Mouse (Mus musculus): ENCODE data around the gene Mbtps1.

Mbtps1 gene

DNA sequence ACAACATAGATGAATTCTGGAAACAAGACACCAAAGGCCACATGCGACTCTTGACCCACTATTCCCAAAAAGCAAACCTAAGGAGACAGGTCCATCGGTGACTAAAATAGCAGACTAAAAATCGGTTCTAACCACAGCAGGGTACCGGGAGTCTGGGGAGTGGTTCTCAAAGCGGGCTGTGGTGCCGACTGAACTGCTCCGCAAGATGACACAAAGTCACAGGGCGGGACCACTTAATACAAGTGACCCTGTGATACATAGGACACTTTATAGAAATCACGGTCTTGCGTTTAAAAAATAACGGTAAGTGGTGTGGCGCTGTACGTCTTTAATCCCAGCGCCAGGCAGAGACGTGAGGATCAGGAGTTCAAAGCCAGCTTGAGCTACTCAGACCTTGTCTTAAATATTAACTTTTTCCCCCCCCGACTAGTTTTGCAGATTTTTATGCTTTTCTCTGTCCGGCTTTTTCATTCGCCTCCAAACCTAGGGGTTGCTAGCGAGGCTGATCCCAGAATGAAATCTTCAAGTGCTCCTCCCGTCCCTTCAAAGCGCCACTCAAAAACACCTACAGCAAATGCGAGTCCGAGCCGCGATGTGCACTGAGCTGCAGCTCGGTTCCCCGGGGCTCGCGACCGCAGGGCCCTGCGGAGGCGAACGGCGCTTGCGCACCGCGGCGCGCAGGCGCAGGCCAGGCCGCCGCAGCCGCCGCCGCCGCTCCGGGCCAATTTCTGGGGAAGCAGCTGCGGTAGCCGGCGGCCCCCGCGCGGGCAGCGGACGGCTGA lies 523 bp downstream of the Mbtps1 start:
- peak; percentile 94 for DNase-seq (ENCODE audit: low spot score)

DNA sequence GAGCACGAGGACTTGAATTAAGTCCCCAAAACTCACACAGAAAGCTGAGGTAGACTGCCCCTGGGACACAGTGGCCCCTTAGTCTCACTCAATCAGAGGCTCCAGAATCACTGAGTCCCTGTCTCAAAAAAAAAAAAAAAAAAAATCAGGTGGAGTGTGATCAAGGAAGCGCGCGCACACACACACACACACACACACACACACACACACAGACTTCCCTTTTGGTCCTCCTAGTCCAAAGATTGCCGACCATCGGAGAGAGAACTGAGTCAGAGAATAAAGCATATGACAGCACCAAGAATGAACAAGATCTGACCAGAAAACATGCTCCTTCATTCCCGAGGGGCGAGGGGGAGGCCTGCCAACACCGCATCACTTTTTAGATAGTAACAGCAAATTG lies 1.4 kb downstream of the Mbtps1 start:
- DNase-seq (ENCODE audit: low spot score) = peak; percentile 40

DNA sequence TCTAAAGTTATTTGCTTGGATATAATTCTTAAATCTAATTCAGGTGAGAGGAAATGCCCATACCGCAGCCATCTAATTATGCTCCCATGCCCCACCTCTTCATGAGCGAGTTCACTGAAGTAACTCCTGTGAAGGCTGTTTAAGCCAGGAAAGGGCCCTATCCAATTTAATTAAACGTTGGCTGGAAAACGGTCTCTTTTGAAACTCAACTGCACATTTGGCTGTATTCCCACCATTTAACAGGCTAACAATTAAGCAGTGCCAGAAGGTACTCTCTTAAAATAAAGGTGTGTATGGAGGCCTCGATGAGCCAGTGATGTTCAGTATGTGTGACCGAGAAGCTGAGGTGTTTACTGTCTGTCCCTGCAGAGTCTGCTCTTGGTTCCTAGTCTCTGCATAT lies 2.7 kb downstream of the Mbtps1 start:
- peak; percentile 74 for DNase-seq (ENCODE audit: low spot score)

DNA sequence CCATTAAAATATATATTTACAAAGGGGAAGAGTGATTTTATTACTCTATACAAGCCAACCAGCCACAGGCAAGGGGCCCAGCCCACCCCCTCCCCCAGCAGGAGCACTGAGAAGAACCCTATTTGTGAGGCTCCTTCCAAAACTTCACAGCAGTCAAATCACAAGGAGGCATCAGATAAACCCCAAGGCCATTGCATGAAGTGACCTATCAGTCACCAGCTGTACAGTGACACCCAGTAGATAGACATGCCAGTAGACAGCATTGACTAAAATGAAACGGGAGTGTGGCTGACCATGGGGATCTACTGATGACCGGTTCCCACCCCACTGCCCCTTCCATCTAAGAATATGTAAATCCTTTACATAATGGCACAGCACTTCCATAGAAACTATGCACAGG lies 5.6 kb downstream of the Mbtps1 start:
- DNase-seq (ENCODE audit: low spot score) = no peak

DNA sequence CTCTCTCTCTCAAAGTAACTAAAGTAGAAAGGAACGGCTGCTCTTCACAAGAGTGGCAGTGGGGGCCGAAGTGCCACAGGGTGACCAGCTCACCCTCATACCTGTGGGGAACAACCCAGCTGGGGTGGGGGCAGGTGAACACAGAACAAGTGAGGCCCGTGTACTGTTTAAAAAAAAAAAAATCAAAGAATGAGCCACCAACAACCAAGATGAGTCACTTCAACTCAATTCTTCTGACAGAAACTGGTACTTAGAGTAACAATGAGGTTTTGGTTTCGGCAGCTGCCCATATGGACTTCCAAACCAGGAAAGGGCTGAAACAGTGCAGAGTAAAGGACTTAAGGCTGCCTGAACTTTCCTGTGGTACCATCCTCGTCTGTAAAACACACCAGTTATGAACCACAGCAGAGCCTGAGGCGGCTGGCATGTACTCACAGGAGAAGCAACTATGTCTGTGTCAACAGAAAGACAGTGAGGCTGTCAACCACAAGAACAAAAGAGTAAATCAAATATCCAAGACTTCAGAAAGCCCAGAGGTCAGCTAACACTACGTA lies 9.9 kb downstream of the Mbtps1 start:
- DNase-seq (ENCODE audit: low spot score) = no peak

DNA sequence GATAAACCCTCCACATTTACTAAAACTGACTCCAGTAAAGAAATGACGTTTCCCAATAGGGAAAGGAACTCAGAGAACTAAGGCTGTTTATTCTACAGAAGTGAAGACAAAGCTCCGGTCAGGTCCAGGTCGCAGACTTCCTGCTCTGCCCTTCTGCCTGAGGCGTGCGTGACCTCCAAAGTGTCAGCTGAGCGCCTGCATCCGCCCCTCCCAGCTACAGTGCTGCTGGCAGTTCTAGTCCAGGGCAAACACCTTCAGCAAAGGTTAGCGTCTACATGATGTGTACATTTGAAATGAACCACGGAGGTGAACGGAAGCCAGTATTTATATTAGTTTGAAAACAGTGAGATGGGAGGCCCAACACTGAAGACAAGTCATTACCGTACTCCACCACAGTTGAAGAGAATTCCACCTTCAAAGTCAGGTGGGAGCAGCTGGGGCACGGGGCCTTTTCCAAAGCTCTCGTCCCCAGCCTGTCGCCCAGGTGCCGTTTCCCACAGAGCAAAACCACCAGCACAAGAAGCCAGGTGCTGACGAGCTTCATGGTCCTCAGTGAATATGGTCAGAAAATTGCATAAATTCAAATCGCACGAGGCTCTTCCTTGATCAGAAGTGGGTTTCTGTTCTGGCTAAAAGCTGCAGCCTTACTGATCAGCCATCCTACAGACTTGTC lies 11.4 kb downstream of the Mbtps1 start:
- DNase-seq (ENCODE audit: low spot score) = no peak

DNA sequence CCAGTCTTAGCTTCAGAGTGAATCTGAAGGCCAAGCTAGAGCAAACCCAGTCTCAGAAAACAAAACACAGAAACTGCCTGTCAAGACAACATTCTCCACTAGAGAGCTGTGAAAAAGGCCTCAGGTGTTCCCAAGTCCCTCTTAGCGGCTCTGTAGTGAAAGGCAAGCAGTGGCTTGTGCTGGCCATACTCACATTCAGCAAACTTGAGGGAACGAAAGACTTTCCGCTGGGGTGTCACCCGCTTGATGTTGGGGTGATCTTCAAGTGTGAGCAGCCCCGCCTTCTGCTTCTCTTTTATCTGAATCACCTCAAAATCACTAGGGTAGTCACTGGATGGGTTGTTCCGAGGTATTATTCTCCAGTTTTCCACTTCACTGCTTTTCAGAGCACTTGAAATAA lies 12.7 kb downstream of the Mbtps1 start:
- DNase-seq (ENCODE audit: low spot score) = no peak

DNA sequence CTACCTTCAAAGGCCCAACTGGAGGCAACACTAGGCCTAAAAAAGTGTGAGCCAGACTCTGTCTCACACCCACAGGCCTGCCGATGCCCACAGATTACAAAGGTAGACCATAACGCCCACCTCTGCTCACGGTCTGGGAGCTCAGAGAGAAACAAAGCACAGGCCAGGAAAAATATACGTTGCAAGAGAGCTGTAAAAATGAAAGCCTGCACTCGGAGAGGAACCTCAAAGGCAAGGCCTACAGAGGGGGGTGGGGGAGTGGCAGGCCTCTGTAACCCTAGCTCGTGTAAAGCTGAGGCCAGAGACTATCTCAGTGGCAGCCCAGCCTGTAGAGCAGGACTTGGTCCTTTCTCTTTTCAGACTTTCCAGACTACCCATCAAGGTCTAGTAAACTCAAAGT lies 13.4 kb downstream of the Mbtps1 start:
- no peak for DNase-seq (ENCODE audit: low spot score)

DNA sequence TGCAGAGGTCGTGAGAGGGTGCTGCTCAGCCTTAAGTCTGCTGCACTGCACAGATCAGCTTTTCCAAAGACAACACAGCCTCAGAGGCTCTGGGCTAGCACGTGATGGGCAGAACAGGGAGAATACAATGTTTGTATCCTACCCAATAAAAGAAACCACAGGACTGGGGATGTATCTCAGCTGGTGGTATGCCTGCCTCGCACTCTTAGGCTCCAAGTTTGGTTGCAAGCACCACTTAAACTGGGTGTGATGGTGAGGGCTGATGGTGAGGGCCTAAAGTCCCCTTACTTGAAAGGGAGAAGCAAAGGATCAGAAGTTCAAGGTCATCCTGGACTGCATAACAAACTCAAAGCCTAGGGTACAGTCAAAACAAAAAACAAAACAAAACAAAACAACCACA lies 13.9 kb downstream of the Mbtps1 start:
- DNase-seq (ENCODE audit: low spot score) = no peak

DNA sequence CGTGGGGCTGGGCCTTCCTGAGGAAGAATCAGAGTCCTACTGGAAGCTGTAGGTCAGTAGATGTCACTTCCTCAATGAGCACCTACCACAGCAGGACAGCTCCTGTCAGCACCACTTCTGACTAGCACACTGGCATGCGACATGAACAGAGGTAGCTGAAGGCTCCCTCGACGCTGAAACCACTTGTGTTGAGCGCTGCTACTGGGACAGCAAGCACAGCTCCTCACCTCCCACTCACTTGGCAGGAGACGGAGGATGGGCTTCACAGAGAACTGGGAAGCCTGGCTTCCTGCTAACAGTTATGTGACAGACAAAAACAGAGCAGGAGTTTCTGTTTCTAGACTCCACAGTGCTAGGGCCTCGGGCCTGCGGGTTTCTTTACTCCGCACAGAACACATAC lies 26.6 kb downstream of the Mbtps1 start:
- DNase-seq (ENCODE audit: low spot score) = no peak

DNA sequence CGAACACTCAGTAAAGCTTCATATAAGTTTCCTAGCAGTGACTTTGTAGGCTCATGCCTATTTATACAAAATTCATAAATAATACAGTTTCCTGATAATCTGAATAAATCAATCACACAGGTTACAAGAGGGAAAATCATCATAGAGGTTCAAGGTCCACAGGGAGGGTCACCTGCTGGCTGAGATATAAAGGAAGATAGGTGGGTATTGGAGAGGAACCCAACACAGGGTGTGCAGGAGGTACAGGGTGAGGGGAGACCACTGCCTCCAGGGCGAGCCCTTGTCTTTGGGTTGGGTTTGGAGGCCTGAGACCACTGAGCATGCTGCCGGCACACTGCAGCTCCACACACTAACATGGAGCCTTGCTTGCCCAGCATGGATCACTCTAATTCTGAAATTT lies 27.1 kb downstream of the Mbtps1 start:
- no peak for DNase-seq (ENCODE audit: low spot score)

DNA sequence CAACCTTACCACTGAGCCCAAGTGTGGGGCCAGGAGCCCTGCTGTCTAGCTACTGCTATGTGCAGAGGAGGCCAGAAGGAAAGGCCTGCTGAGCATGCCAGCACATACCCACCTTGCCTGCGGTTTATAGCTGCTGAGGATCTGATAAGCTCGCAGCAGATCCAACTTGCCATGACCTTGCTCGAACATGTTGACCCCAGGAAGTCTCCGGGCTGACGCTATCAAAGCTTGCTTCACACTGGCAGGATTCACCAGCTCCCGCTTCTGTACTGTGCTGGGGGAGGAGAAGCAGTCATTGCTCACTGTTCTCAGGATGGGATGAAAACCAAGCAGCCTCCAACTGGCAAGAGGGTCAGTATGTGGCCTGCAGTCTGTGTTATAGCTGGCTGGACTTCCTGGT lies 27.6 kb downstream of the Mbtps1 start:
- no peak for DNase-seq (ENCODE audit: low spot score)

DNA sequence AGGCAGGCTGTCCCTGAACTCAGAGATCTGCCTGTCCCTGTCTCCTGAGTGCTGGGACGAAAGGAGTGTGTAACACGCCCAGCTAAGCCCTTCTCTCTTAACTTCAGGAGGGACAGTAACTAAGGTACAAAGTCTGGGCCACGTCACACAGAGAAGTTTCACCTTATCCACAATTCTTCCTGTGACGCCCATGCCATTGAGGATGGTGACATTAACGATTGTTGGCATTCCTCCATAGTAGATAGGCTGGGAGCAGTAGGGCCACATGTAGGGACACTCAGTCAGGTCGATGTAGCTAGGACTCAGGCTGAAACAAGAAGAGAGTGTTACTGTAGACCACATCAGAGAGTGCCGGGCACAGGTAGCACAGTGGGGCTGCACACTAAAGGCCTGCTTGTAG lies 29.8 kb downstream of the Mbtps1 start:
- no peak for DNase-seq (ENCODE audit: low spot score)

DNA sequence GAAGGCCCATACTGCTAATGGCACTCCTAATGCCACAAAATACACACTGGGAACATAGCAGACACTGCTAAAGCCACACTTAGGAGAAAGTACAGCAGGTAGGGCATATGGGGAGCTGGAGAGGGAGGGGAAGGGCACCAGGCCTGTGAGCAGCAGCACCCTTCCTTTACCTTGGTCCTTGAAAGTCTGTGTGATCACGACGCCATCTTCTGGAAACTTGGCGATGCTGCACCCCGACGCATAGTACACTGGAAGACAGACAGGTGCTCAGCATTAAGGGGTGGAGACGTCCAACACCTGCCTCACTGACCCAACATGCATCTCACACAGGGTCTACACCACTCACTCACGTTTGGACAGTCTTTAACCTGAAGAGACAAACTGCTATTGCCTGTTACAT lies 38.4 kb downstream of the Mbtps1 start:
- peak; percentile 43 for DNase-seq (ENCODE audit: low spot score)

DNA sequence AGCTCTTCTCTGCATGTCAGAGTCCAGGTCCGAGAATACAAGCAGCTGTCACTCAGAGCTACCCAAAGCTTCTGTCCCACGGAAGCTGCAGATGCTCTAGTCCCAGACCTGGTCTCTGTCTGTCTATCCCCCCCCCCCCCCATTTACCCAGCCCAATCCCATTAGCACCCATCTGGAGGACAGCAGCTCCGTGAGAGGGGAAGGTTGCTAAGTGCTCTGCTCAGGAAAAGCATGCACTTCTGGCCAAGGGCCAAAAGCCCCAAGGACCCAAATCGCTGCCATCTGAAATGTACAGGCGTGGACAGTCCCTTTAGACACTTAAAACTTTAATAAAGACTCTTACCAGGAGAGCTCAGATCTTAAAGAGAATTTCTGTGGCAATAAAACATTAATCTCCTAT lies 41.9 kb downstream of the Mbtps1 start:
- DNase-seq (ENCODE audit: low spot score) = peak; percentile 84

DNA sequence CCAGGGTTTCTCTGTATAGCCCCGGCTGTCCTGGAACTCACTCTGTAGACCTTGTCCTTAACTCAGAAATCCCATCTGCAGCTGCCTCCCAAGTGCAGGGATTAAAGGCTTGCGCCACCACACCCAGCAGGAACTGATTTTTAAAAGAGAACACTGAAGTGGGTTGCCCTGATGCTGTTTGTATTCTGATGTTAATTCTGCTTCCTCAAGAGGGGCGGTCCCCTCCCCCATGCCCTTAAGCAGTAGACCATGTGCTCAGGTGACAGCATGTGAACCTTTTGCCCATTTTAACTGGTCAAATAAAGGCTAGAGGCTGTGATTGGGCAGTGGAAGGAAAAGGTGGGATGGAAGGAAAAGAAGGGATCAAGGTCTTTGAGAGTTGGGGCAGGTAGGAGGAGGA lies 42.8 kb downstream of the Mbtps1 start:
- no peak for DNase-seq (ENCODE audit: low spot score)

DNA sequence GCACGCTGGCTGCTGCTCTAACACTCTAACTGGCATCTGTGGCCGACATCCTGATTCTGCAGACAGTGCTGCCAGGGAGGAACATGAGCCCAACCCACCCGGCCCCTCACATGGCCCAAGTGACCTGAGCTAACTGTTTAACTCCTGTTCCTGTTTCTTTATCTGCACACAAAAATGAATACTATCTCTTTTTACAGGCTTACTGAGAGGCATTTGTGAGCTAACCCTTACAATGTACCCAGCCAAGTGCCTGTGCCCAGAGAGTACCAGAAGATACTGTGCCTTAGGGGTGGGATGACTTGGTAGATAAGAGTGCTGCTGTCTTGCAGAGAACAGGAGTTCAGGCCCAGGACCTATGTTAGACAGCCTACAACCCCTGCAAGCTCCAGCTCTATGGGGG lies 43.6 kb downstream of the Mbtps1 start:
- DNase-seq (ENCODE audit: low spot score) = no peak

DNA sequence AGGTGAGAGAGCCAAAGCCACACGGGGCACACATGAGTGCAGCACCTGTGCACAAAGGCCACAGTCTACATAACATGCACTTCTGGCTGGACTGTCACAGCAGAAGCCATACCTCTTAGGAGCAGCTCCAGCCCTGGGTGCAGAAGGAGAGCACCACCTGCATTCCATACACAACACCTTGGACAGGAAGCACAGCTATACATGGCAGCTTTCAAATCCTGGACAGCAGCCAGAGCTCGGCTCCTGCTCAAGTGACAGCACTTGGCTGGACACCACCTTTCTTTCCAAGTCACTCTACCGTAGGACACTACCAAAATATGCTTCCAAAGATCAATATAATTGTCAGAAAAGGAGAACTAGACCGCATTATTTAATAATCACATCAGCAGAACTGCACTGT lies 45.1 kb downstream of the Mbtps1 start:
- peak; percentile 25 for DNase-seq (ENCODE audit: low spot score)

DNA sequence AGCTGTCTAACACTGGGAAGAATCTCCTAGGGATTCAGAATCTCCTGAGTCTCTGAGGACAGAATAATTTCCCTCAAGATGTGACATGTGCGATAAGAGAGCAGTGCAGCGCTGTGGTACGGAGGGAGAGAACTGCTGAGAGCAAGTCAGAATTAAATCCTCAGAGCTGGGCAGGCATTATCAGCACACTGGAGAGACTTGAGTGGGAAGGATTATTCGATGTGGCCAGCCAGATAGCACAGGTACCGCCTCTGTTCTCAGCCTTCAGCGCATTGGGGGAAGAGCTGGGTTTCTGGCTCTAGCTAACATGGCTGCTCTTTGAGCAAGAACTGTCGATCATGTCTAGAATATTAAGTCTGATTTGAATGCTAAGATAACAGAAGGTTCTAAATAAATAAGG lies 46.8 kb downstream of the Mbtps1 start:
- DNase-seq (ENCODE audit: low spot score) = no peak

DNA sequence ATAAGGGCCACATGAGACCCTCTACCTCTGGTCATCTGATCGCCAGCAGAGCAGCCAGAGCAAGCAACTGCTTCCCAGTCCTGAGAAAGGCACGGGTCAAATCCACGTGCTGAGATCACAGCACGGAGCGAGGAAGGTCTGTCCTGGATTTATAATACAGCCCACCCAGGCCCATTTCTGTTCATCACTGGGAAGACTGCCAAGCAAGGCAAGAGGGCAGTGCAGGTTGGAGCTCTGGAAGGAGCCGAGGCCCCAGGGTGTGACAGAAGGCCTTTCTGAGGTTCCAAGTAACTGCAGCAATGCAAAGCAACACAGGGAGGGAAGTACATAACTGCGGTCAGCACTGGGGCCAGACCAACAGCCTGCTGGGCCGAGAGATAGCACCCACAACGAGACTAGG lies 48.1 kb downstream of the Mbtps1 start:
- DNase-seq (ENCODE audit: low spot score) = peak; percentile 71

DNA sequence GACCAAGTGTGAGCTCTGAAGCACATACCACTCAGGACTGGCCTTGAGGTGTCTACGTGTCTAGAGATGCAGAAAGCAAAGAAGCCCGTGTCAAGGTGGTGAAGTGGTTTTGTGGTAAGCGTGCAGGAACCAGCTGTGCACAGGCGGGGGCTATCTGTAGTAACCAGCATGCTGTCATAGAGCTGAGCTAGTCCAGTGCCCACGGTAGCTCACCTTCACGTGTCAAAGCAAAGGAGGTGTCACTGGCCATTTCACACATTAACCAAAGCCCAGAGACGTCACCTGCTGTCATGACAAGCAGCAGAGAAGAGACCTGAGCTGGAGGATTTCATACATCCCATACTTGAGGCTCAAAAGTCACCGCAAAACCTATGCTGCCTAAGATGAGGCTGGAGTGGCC lies 52.4 kb downstream of the Mbtps1 start:
- no peak for DNase-seq (ENCODE audit: low spot score)

DNA sequence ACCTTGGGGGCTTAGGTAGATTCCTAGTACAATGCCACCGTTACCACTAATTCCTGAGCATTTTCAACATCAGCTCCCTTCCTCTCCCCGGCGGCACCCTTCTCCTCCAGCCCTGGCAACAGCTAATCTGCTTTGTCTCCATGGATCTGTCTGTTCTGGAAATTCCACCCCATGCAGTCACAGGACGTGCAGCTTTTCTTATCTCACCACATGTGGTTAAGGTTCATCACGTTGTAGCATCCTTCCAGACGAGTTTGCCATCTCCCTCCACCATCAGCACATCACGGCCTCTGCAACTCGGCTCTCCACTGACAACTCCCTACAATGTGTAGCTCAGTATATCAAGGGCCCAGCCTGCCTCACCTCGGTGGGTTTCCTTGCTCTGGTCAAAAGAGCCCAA lies 53.0 kb downstream of the Mbtps1 start:
- DNase-seq (ENCODE audit: low spot score) = peak; percentile 80

DNA sequence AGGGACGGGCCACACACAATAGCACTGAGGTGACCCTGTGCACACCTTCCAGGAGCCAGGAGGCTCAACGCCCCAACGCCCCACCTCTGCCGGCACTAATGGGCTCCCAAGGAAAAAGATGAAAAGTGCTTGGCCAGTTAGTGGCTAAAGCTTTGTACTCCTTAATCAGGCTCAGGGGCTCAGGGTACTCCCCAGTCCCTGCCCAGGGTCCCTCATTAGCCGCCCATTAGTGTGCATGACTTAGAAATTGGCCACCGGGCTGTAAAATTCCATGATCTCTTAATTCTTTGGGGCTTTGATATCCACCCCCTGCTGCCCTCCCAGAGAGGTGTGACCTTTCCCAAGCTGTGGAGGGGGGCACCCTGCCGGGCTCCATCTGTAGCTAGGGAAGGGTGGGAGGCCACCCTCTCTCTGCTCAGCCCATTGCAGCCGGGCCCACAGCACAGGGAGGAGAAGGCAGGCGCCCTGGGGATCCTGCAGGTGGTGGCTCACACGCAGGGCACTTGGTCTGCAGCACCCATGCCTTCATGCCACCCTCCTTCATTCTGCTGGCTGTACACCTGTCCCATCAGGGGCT lies 55.3 kb downstream of the Mbtps1 start:
- no peak for DNase-seq (ENCODE audit: low spot score)

Data from MN1 (cell line).